Mouse (Mus musculus): ENCODE measurements at regions not wholly inside any gene's neighbourhood (a gene's known extent, or its start where the extent isn't known, plus 50 kb on each side); places are given as distances from the start of the nearest gene placed in this dataset.
A peak's percentile ranks its signal among the peaks of the same experiment; 100 is the strongest.

- Histone ChIP-seq H3K4me1 (replicated peaks; ENCODE audit: control insufficient read depth, insufficient read depth, low read length) (peaks cover 13% of the 10 kb centered on the region), H3K4me3 (ENCODE audit: low read length) (no peak overlapping the region), H3K4me2 (ENCODE audit: low read depth, low read length) (no peak overlapping the region), H3K27ac (ENCODE audit: low read length) (no peak overlapping the region), H3K36me3 (ENCODE audit: control insufficient read depth, insufficient read depth, low read length) (no peaks in the 10 kb centered on the region), H3K9me3 (ENCODE audit: control insufficient read depth, low read length) (no peaks in the 10 kb centered on the region), H3K27me3 (ENCODE audit: control insufficient read depth, insufficient read depth, low read depth, low read length) (no peaks in the 10 kb centered on the region), H3K9ac (ENCODE audit: low read length) (no peak overlapping the region)
- peak; percentile 18; the same call in 1 of the 2 replicates for ATAC-seq (ENCODE audit: low read depth)
- WGBS: 58% methylated on average over 20 of the region's 20 CpGs
These were observed 76.5 kb upstream of the Gpc1 start for GRCm38 (mm10) chr1:92754793-92755488.

- Histone ChIP-seq H3K9me3 (ENCODE audit: control insufficient read depth, low read length) (no peaks in the 10 kb centered on the region), H3K27ac (ENCODE audit: low read length) (no peak overlapping the region), H3K4me3 (ENCODE audit: low read length) (no peak overlapping the region), H3K36me3 (ENCODE audit: control insufficient read depth, insufficient read depth, low read length) (no peaks in the 10 kb centered on the region), H3K4me1 (replicated peaks; ENCODE audit: control insufficient read depth, insufficient read depth, low read length) (peaks cover 13% of the 10 kb centered on the region), H3K4me2 (ENCODE audit: low read depth, low read length) (no peak overlapping the region), H3K9ac (ENCODE audit: low read length) (no peak overlapping the region), H3K27me3 (ENCODE audit: control insufficient read depth, insufficient read depth, low read depth, low read length) (no peaks in the 10 kb centered on the region)
- 32% methylated on average over 4 of the region's 4 CpGs for WGBS
- ATAC-seq (ENCODE audit: low read depth): peak; percentile 11; the same call in 1 of the 2 replicates
These were observed 79.7 kb upstream of the Gpc1 start for GRCm38 (mm10) chr1:92751700-92752136.

GRCm38 (mm10) chr1:92749475-92749874 lies 82.0 kb upstream of the Gpc1 start:
- Histone ChIP-seq H3K9me3 (ENCODE audit: control insufficient read depth, low read length) (no peaks in the 10 kb centered on the region), H3K27me3 (ENCODE audit: control insufficient read depth, insufficient read depth, low read depth, low read length) (no peaks in the 10 kb centered on the region), H3K36me3 (ENCODE audit: control insufficient read depth, insufficient read depth, low read length) (no peaks in the 10 kb centered on the region), H3K27ac (ENCODE audit: low read length) (no peak overlapping the region), H3K4me2 (ENCODE audit: low read depth, low read length) (no peak overlapping the region), H3K9ac (ENCODE audit: low read length) (no peak overlapping the region), H3K4me1 (replicated peaks; ENCODE audit: control insufficient read depth, insufficient read depth, low read length) (peaks cover 5% of the 10 kb centered on the region), H3K4me3 (ENCODE audit: low read length) (no peak overlapping the region)
- 39% methylated on average over 7 of the region's 7 CpGs for WGBS
- ATAC-seq (ENCODE audit: low read depth): no peak

- ATAC-seq (ENCODE audit: low read depth): no peak
- H3K4me1 ChIP-seq (replicated peaks; ENCODE audit: control insufficient read depth, insufficient read depth, low read length): no peaks in the 10 kb centered on the region
- H3K27ac ChIP-seq (ENCODE audit: low read length): no peak overlapping the region
- no peak overlapping the region for H3K9ac ChIP-seq (ENCODE audit: low read length)
- H3K4me3 ChIP-seq (ENCODE audit: low read length): no peak overlapping the region
- H3K27me3 ChIP-seq (ENCODE audit: control insufficient read depth, insufficient read depth, low read depth, low read length): no peaks in the 10 kb centered on the region
- no peaks in the 10 kb centered on the region for H3K36me3 ChIP-seq (ENCODE audit: control insufficient read depth, insufficient read depth, low read length)
- no peak overlapping the region for H3K4me2 ChIP-seq (ENCODE audit: low read depth, low read length)
- no peaks in the 10 kb centered on the region for H3K9me3 ChIP-seq (ENCODE audit: control insufficient read depth, low read length)
- WGBS: 68% methylated on average over 5 of the region's 5 CpGs
These were observed 86.2 kb upstream of the Gpc1 start for GRCm38 (mm10) chr1:92745284-92745683.

GRCm38 (mm10) chr1:92744528-92745241 lies 86.8 kb upstream of the Gpc1 start:
- Histone ChIP-seq H3K4me2 (ENCODE audit: low read depth, low read length) (no peak overlapping the region), H3K27ac (ENCODE audit: low read length) (no peak overlapping the region), H3K9me3 (ENCODE audit: control insufficient read depth, low read length) (no peaks in the 10 kb centered on the region), H3K9ac (ENCODE audit: low read length) (no peak overlapping the region), H3K27me3 (ENCODE audit: control insufficient read depth, insufficient read depth, low read depth, low read length) (no peaks in the 10 kb centered on the region), H3K36me3 (ENCODE audit: control insufficient read depth, insufficient read depth, low read length) (no peaks in the 10 kb centered on the region), H3K4me3 (ENCODE audit: low read length) (no peak overlapping the region), H3K4me1 (replicated peaks; ENCODE audit: control insufficient read depth, insufficient read depth, low read length) (no peaks in the 10 kb centered on the region)
- ATAC-seq (ENCODE audit: low read depth): no peak
- 47% methylated on average over 9 of the region's 9 CpGs for WGBS

DNA sequence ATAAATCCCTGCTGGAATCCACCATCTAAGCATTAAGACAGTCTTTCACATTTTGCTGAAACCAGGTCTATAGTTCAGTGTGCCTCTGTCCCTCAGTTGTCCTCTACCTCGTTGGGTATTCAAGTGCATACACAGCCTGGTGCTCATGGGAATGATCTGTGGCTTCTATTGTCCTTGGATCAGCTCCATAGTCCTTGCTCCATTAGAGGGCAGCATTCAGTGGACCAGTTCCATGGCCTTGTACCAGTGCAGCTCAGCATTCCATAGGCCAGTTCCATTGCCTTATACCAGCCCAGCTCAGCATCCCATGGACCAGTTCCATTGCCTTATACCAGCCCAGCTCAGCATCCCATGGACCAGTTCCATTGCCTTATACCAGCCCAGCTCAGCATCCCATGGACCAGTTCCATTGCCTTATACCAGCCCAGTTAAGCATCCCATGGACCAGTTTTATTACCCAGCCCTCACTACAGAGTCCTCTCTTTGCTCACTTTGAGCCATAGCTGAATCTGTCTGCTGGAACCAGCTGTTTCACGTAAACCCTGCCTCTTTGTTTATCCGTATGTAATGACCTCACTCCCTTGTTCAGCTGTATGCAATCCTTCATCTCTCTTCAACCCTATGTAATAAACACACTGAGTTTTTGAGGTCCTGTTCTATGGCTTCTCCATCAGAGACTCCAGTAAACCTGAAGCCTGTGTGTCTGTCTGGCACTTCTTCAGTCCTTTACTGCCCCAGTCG lies 88.4 kb upstream of the Gpc1 start:
- WGBS: 43% methylated on average over 4 of the region's 4 CpGs
- no peaks in the 10 kb centered on the region for H3K9me3 ChIP-seq (ENCODE audit: control insufficient read depth, low read length)
- H3K4me1 ChIP-seq (replicated peaks; ENCODE audit: control insufficient read depth, insufficient read depth, low read length): no peaks in the 10 kb centered on the region
- H3K4me3 ChIP-seq (ENCODE audit: low read length): no peak overlapping the region
- H3K27me3 ChIP-seq (ENCODE audit: control insufficient read depth, insufficient read depth, low read depth, low read length): no peaks in the 10 kb centered on the region; the same call in 1 of the 2 replicates
- H3K9ac ChIP-seq (ENCODE audit: low read length): no peak overlapping the region
- no peak overlapping the region for H3K27ac ChIP-seq (ENCODE audit: low read length)
- H3K4me2 ChIP-seq (ENCODE audit: low read depth, low read length): no peak overlapping the region
- no peaks in the 10 kb centered on the region for H3K36me3 ChIP-seq (ENCODE audit: control insufficient read depth, insufficient read depth, low read length)
- no peak for ATAC-seq (ENCODE audit: low read depth)

DNA sequence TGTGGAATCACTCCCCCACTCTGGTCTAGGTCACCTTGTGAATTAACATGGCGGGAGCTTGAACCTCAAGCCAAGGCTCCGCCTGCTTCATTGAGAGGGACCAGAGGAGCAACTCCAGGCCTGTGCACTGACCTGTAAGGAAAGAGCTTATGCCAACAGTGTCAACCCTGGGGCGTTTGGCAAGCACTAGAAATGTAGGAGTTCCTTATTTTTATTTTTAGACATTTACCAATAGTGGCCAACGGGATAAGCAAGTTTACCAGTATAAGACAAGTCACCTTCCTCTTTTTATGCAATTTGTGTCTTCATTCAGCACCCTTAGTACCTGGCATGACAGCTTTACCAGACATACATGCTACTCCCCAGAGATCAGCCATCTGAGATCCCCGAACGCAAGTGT lies 89.1 kb upstream of the Gpc1 start:
- 83% methylated on average over 6 of the region's 6 CpGs for WGBS
- Histone ChIP-seq H3K9me3 (ENCODE audit: control insufficient read depth, low read length) (no peaks in the 10 kb centered on the region), H3K27ac (ENCODE audit: low read length) (no peak overlapping the region), H3K36me3 (ENCODE audit: control insufficient read depth, insufficient read depth, low read length) (no peaks in the 10 kb centered on the region), H3K9ac (ENCODE audit: low read length) (no peak overlapping the region), H3K4me1 (replicated peaks; ENCODE audit: control insufficient read depth, insufficient read depth, low read length) (no peaks in the 10 kb centered on the region), H3K4me2 (ENCODE audit: low read depth, low read length) (no peak overlapping the region), H3K4me3 (ENCODE audit: low read length) (no peak overlapping the region), H3K27me3 (ENCODE audit: control insufficient read depth, insufficient read depth, low read depth, low read length) (no peaks in the 10 kb centered on the region; the same call in 1 of the 2 replicates)
- no peak for ATAC-seq (ENCODE audit: low read depth)

- Histone ChIP-seq H3K36me3 (ENCODE audit: control insufficient read depth, insufficient read depth, low read length) (no peaks in the 10 kb centered on the region), H3K4me2 (ENCODE audit: low read depth, low read length) (no peak overlapping the region), H3K4me1 (replicated peaks; ENCODE audit: control insufficient read depth, insufficient read depth, low read length) (no peaks in the 10 kb centered on the region), H3K27me3 (ENCODE audit: control insufficient read depth, insufficient read depth, low read depth, low read length) (no peaks in the 10 kb centered on the region; the same call in 1 of the 2 replicates), H3K27ac (ENCODE audit: low read length) (no peak overlapping the region), H3K4me3 (ENCODE audit: low read length) (no peak overlapping the region), H3K9ac (ENCODE audit: low read length) (no peak overlapping the region), H3K9me3 (ENCODE audit: control insufficient read depth, low read length) (no peaks in the 10 kb centered on the region)
- no peak for ATAC-seq (ENCODE audit: low read depth)
- WGBS: 70% methylated on average over 5 of the region's 5 CpGs
These were observed 90.4 kb upstream of the Gpc1 start for GRCm38 (mm10) chr1:92741047-92741446.

DNA sequence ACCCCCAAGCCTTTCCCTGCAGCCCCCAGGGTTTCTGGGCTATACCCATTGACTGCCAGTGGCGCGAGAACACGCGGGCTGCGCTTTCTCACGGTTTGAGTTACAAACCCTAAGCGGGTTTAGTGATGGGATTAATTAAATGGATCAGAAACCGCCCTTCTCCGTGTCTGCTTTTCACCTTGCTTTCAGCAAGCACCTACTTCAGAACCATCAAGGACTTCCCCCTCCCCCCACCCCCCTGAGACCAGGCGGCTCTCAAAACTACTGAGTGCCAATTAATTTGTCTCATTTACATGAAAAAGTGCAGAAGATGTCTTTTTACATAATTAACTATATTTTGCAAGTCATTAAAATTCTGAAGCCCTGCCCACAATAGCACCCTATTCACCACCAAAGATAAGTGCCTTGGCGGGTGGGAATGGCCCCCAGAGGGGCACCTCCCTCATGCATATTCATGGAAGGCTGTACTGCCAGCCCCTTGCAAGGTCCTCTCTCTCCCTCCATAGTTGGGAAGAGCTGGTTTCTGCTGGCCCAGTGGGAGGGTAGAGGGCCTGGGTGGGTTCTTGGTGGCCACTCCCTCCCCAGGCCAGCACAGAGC lies 89.1 kb upstream of the Otos start:
- Histone ChIP-seq H3K27me3 (ENCODE audit: control insufficient read depth, insufficient read depth, low read depth, low read length) (no peaks in the 10 kb centered on the region; the same call in 1 of the 2 replicates), H3K9me3 (ENCODE audit: control insufficient read depth, low read length) (no peaks in the 10 kb centered on the region), H3K36me3 (ENCODE audit: control insufficient read depth, insufficient read depth, low read length) (no peaks in the 10 kb centered on the region), H3K27ac (ENCODE audit: low read length) (no peak overlapping the region), H3K4me2 (ENCODE audit: low read depth, low read length) (no peak overlapping the region), H3K4me1 (replicated peaks; ENCODE audit: control insufficient read depth, insufficient read depth, low read length) (no peaks in the 10 kb centered on the region), H3K9ac (ENCODE audit: low read length) (no peak overlapping the region), H3K4me3 (ENCODE audit: low read length) (no peak overlapping the region)
- WGBS: 36% methylated on average over 11 of the region's 11 CpGs
- no peak for ATAC-seq (ENCODE audit: low read depth)

All from lung, embryonic 16.5 days (tissue).